Mouse (Mus musculus): ENCODE data around the gene Golt1b.

The Golt1b gene

DNA sequence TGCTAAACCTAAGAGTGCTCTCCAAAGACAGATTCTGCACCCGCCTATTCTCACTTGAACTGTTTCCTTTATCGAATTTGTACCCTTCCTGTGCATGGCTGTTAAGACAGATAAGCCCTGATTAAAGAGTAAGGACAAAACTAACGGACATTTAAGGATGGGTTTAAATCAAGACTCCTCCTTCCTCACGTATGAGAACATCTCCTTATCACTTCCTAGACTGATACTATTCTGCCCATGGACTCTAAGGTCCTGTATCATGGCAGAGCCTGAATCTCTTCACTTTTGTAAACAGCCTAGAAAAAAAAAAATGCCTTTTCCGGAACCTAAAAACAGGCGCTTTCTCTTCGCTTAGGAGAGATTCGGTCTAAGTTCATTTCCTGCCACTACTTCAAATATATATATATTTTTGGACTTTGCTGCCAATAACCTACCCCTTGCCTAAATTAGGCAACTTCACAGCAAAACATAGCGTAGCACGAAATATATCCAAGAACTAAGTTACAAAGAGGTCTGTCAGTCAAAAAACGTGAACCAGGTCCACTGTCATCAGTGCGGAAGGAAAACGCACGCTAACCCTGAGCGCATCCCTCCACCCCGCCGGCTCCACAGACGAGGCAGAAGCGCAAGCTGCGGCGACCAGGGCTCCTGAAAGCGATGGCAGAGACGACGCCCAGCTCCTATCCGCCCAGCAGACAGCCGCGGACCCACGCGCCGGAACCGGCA is 573 bp upstream of the Golt1b start:
- DNase-seq, result no peak

DNA sequence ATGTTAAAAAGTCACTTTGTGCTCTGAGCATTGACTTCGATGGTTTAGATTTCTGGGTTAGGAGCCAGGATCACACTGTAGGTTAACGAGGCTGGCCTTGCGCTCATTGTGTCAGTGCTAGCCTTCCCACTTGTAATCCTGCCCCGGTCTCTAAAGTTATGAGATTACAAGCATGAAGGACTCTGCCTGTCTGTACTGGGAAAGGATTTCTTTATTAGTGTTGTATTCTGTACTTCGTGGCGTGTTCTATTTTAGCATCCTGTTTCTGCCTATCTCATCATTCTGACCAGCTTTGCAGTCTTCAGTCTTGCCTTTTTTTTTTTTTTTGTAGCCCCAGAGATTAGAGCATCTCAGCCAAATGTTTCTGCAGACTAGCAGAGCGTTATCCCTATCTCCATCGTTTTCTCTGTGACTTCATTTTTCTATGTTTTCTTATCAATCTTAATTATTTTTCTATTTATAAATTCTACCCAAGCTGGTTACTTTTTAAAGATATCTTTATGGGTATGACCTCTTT is 792 bp downstream of the Golt1b start:
- no peak for DNase-seq

DNA sequence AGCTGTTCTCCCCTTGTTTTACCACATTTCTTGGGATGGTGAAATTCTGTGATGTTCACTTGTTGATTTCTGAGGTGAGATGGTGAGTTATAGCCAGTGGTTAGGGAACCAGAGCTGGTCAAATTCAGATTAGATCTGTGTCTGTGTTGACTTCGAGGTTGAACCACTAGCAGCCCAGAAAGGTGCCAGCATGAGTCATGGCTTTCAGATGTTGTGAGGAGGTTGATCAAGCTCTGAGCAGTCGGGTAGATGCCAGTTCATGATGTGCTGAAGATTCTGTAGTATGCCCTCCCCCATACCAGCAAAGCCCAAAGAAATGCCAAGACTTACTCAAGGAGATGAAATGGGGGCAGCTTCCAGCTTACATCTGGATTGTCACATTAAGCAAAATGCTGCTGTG is 2.1 kb downstream of the Golt1b start:
- no peak for DNase-seq

DNA sequence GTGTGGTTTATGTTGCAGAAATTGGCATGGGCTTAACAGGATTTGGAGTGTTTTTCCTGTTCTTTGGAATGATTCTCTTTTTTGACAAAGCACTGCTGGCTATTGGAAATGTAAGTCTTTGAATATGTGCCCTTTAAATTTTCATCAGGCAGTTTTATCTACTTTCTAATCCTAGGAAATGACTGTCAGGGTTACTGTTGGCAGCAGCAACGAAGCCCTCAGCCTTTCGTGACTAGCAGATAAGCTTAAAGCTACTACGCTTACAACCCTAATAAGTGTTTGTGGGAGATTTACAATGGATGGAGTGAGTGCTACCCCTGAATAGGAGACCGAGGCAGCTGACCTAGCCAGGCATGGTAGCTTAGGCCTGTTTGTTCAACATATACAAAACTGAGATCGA is 5.3 kb downstream of the Golt1b start:
- no peak for DNase-seq

DNA sequence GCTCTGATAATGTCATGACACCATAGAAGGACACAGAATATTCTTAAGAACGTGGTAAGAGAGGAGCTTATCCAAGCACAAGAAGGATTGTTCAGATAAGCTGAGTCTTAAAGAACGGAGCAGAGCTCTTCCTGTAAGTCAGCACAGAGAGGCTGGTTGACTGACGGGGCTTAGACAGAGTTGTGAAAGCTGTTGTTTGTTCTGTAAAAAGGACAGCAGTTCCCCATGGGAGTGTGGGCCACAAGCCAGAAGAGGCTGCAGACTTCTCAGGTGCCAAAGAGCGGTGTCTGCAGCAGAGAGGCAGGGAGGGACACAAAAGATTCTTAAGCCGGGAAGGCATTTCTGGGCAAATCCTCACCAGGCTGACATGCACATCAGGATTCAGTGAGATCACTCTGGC is 7.6 kb downstream of the Golt1b start:
- no peak for DNase-seq

DNA sequence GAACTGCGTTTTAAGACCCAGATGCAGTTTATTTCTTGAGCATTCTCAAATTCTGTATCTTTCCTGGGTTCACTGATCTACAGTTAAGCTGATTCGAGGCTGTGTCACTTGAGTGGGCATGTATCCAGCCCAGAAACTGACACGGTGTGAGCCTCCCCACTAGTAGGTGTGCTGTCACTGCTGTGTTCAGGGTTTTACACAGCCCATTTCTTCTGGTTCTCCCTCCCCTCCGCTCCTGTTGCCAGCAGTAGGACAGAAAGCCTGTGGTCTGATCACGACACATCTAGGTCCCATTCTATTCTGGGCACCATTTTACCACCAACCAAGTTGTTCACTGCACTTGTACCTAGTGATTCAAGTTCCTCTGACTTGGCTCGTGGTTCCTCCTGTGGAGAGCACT is 8.7 kb downstream of the Golt1b start:
- no peak for DNase-seq

DNA sequence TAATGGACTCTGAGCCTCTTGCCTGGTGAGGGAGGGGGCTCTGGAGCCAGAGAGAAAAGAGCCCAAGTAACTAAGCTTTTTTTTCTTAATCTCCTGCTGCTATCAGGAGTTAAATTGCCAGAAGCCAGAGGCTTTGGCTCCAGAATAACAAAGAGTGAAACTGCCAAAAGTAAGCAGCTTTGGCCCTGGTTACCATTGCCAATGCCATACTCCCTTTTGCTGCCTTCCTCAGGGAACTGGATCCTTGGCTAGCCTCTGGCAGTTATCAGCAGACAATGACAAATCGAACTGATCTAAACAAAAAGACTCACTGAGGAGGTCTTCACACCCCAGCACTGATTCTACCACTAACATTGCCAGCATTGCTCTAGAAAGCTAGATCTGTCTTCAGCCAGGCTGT is 24.1 kb downstream of the Golt1b start:
- no peak for DNase-seq

DNA sequence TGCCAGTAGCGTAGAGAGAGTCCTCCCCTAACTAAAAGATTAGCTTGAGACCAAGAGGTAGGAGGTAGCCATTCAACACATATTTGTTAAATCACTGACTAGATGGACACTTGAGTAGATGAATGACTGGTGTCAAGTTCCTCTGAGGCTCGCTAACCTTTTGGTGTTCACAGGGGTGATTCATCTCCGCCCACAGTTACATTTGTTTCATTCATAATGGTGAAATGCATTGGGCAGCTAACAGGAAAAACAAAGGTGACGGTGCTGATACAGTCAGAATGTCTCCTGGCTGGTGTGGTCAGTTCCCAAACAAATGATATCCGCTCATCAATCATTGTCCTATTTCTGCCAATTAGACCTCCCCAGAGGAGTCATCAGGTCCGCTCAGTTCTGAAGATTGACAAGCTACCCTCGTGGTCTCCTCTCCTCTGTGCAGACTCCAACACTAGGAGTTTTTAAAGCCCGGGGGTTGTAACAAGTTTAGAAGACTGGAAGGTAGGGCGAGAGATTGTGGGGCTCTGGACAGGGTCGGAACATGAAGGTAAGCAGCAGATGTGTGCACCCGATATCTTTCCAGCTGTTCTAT is 26.0 kb downstream of the Golt1b start, which contains the start of gene Spx:
Gene Spx (plus strand): TSS at position 536 of the 586 bp plus-strand sequence.
- DNase-seq, result no peak

DNA sequence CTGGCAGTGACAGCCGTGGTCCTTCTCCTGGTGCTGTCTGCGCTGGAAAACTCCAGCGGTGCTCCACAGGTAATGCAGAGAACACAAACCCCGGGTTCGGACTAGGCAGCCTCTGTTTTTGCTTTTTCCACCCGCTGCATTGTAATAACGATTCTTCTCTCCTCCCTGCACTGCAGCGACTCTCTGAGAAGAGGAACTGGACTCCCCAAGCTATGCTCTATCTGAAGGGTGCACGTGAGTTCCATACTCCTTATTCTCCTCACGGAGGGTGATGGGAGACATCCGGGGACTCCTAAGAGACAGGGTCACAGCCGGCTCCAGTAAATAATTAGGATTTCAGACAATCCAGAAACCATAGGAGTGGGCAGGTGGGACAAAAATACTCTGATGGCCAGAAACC is 26.8 kb downstream of the Golt1b start:
- DNase-seq, result no peak

DNA sequence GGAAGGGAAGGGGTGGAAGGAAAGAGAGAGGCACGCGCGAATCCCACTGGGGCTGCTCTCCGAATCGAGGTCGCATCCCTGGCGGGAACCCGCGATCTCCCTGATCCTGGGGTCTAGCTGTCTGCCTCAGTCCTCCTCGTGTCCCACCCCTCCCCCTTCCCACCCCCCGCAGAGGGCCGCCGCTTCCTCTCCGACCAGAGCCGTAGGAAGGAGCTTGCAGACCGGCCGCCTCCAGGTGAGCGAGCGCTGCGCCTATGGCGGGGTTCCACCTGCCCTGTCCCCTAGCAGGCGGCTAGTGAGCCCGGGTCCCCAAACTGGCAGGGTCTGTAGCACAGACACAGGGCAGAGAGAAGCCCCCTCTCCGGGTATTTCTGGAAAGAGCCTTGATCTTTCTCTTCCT is 27.6 kb downstream of the Golt1b start:
- peak; percentile 31 for DNase-seq

DNA sequence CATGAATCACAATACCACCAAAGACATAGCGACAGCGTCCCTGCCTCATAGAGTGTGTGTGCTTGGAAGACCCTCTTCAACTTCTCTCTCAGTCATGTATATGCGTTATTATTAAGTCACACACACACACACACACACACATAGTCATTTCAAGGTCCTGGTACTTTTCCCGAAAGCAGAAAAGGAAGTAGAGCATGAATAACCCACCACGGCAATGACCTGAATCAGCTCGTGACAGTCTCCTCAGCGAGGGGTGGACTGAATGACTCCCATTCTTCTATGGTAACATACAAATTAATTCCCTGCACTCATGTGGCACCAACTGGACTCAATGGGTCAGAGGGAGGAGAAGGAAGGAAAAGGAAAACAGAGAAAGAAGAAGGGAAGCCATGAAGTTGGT is 38.0 kb downstream of the Golt1b start:
- DNase-seq, result no peak

DNA sequence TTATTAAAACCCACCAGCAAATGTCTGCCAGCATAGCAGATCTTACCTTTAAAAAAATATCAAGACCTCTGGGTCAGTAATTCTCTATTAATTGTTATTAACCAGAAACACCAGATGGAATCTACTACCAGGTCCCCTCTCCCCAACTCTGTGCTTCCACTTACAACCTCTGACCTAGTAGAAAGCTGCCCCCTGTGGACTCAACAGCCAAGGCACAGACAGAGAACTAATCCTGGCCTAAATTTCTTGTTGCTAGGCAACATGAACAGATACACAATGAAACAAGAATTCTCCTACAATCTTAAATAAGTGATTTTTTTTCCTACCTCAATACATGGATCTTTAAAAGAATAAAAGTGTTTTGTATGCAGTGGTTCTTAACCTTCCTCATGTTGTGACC is 42.1 kb downstream of the Golt1b start:
- no peak for DNase-seq

DNA sequence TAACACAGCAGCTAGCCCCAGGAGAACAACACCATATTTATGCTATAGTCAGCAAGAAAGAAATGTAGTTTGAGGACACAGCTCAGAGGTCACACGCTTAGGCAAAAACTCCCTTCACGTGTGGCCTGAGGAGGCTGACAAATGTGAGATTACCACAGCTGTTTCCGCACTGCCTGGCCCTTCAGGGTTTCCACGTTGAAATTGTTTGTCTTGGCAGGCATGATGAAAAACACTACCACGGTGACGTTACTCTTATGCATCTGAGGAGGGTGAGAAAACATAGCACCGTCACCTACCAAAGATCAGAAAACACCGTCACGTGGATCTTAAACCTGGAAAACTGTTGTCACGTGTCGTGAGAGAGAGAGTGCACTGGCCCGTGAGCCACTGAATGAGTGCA is 64.4 kb downstream of the Golt1b start:
- DNase-seq, result no peak

DNA sequence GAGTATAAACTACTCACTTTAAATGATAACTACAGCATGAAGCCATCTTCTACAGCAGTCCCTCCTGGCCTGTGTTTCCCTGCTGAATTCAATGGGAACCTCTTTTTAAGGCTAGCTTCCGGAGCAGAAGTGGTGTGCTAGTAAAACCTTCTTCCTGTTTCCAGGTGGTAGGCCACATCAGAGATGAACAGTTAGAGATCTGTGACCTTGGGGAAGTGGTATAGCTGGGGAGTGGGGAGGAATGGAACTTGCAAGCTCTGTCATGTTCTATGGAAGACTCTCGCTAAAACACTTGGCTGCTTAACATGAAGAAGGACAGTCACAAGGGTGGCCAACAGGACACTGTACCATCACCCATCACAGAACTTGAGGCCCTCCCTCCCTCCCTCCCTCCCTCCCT is 66.3 kb downstream of the Golt1b start:
- no peak for DNase-seq
